Mouse (Mus musculus) CH12.LX (cell line): ENCODE measurements around the gene Stau1. TPM values are rescaled to one million over a fixed set of nuclear protein-coding genes. Genes with fewer than 3 reads are reported as not detected.

Experiments
- DNase-seq: peaks from one replicate; pipeline ENCODE4 v3.0.0-alpha.2; 2013; ENCODE audit errors: extremely low read depth
- H3K27ac ChIP-seq: 2 replicates; pipeline ENCODE4 v1.5.1; 2012; ENCODE audit warnings: low read depth, mild to moderate bottlenecking, control low read depth, moderate library complexity; ENCODE audit not compliant: insufficient read depth
- H3K27me3 ChIP-seq: replicated peaks from 2 replicates; pipeline ENCODE3; 2012; ENCODE audit warnings: inconsistent platforms
- H3K36me3 ChIP-seq, 2 experiments: replicated peaks in 1 of 2; 2 replicates each; pipeline versions ENCODE3 to v1.6.1; 2012; ENCODE audit warnings: inconsistent platforms in 1 of 2, low read length in 1 of 2, mild to moderate bottlenecking in 1 of 2, mixed read lengths in 1 of 2, moderate library complexity in 1 of 2; ENCODE audit not compliant: control insufficient read depth in 1 of 2, insufficient read depth in 1 of 2
- H3K4me1 ChIP-seq, 2 experiments: 2 replicates each; pipeline ENCODE4 v1.6.1; 2012; ENCODE audit warnings: inconsistent platforms in 1 of 2, moderate library complexity in 1 of 2; ENCODE audit not compliant: insufficient read depth in 2 of 2, control insufficient read depth in 1 of 2
- H3K4me2 ChIP-seq: 2 replicates; pipeline ENCODE4 v1.6.1; 2012; ENCODE audit warnings: low read depth, mild to moderate bottlenecking, control low read depth; ENCODE audit not compliant: poor library complexity, insufficient read depth, severe bottlenecking
- H3K4me3 ChIP-seq, 3 experiments: fragments of 150-350 bp in 1 of 3; sonication (generic) in 1 of 3; replicated peaks in 1 of 3; 2 replicates each; pipeline versions ENCODE3 to v1.5.1; 2011 to 2012; ENCODE audit warnings: low read depth in 2 of 3, low read length in 2 of 3, mild to moderate bottlenecking in 2 of 3, moderate library complexity in 2 of 3, control low read depth in 1 of 3, improper control_type of control experiment in 1 of 3, inconsistent platforms in 1 of 3, mixed read lengths in 1 of 3; ENCODE audit not compliant: poor library complexity in 1 of 3
- H3K79me2 ChIP-seq: replicated peaks from 2 replicates; pipeline ENCODE4 v1.6.1; 2012; ENCODE audit warnings: mild to moderate bottlenecking, moderate library complexity; ENCODE audit not compliant: control insufficient read depth, poor library complexity, insufficient read depth, severe bottlenecking; ENCODE audit errors: extremely low read depth
- H3K9ac ChIP-seq: 2 replicates; pipeline ENCODE4 v1.6.1; 2012; ENCODE audit warnings: low read depth, mild to moderate bottlenecking, control low read depth, moderate library complexity; ENCODE audit not compliant: insufficient read depth
- H3K9me3 ChIP-seq: replicated peaks from 2 replicates; pipeline ENCODE3; 2012; ENCODE audit warnings: low read length, inconsistent platforms, mixed read lengths
- BHLHE40 ChIP-seq: IDR thresholded peaks from 2 replicates; pipeline ENCODE4 v1.6.1; 2011; ENCODE audit warnings: mild to moderate bottlenecking, low read depth, low read length, improper control_type of control experiment
- CHD1 ChIP-seq: IDR thresholded peaks from 2 replicates; pipeline ENCODE4 v1.6.1; 2012; ENCODE audit warnings: low read depth, low read length, improper control_type of control experiment, inconsistent platforms
- CHD2 ChIP-seq: IDR thresholded peaks from 2 replicates; pipeline ENCODE4 v1.6.1; 2011; ENCODE audit warnings: low read length, improper control_type of control experiment
- CTCF ChIP-seq, 2 experiments: IDR thresholded peaks in 1 of 2; conservative IDR thresholded peaks in 1 of 2; 2 replicates each; pipeline ENCODE4 v1.5.1; 2011 to 2012; ENCODE audit warnings: low read depth in 2 of 2, low read length in 2 of 2, improper control_type of control experiment in 1 of 2, inconsistent platforms in 1 of 2, mild to moderate bottlenecking in 1 of 2, moderate library complexity in 1 of 2
- E2F4 ChIP-seq: IDR thresholded peaks from 2 replicates; pipeline ENCODE4 v1.6.1; 2011; ENCODE audit warnings: low read depth, low read length, improper control_type of control experiment; ENCODE audit not compliant: insufficient replicate concordance
- ELF1 ChIP-seq: IDR thresholded peaks from 2 replicates; pipeline ENCODE4 v1.6.1; 2014; ENCODE audit warnings: low read depth, mild to moderate bottlenecking, inconsistent platforms, low read length, improper control_type of control experiment
- EP300 ChIP-seq: IDR thresholded peaks from 2 replicates; pipeline ENCODE4 v1.6.1; 2011; ENCODE audit warnings: low read length, improper control_type of control experiment
- GABPA ChIP-seq: IDR thresholded peaks from 2 replicates; pipeline ENCODE4 v1.6.1; 2012; ENCODE audit warnings: low read depth, low read length, improper control_type of control experiment, inconsistent platforms; ENCODE audit not compliant: insufficient replicate concordance
- HCFC1 ChIP-seq: IDR thresholded peaks from 2 replicates; pipeline ENCODE4 v1.6.1; 2012; ENCODE audit warnings: low read depth, mild to moderate bottlenecking, inconsistent platforms, low read length, improper control_type of control experiment
- JUN ChIP-seq: IDR thresholded peaks from 2 replicates; pipeline ENCODE4 v1.6.1; 2011; ENCODE audit warnings: low read depth, mild to moderate bottlenecking, low read length, improper control_type of control experiment, moderate library complexity; ENCODE audit not compliant: insufficient read depth
- JUND ChIP-seq: conservative IDR thresholded peaks from 2 replicates; pipeline ENCODE4 v1.6.1; 2011; ENCODE audit warnings: low read depth, low read length, improper control_type of control experiment
- KAT2A ChIP-seq: IDR thresholded peaks from 2 replicates; pipeline ENCODE4 v1.6.1; 2012; ENCODE audit warnings: low read length, improper control_type of control experiment, inconsistent platforms; ENCODE audit not compliant: insufficient replicate concordance
- MAFK ChIP-seq: IDR thresholded peaks from 2 replicates; pipeline ENCODE4 v1.6.1; 2011; ENCODE audit warnings: low read length, improper control_type of control experiment; ENCODE audit not compliant: insufficient replicate concordance
- MAX ChIP-seq: IDR thresholded peaks from 2 replicates; pipeline ENCODE4 v1.6.1; 2011; ENCODE audit warnings: low read length, improper control_type of control experiment
- MAZ ChIP-seq: IDR thresholded peaks from 2 replicates; pipeline ENCODE4 v1.6.1; 2012; ENCODE audit warnings: low read depth, mild to moderate bottlenecking, inconsistent platforms, low read length, improper control_type of control experiment, moderate library complexity
- MEF2A ChIP-seq: IDR thresholded peaks from 2 replicates; pipeline ENCODE4 v1.6.1; 2014; ENCODE audit warnings: low read depth, mild to moderate bottlenecking, inconsistent platforms, low read length, improper control_type of control experiment, borderline replicate concordance
- MYC ChIP-seq: IDR thresholded peaks from 2 replicates; pipeline ENCODE4 v1.6.1; 2011; ENCODE audit warnings: low read depth, mild to moderate bottlenecking, improper control_type of control experiment, low read length
- NELFE ChIP-seq: IDR thresholded peaks from 2 replicates; pipeline ENCODE4 v1.6.1; 2011; ENCODE audit warnings: low read depth, low read length, improper control_type of control experiment
- PAX5 ChIP-seq: IDR thresholded peaks from 2 replicates; pipeline ENCODE4 v1.6.1; 2012; ENCODE audit warnings: low read length, inconsistent platforms, mixed read lengths
- POLR2AphosphoS2 ChIP-seq: IDR thresholded peaks from 2 replicates; pipeline ENCODE4 v1.6.1; 2011; ENCODE audit warnings: low read depth, low read length, improper control_type of control experiment
- RAD21 ChIP-seq: IDR thresholded peaks from 2 replicates; pipeline ENCODE4 v1.6.1; 2011; ENCODE audit warnings: low read depth, mild to moderate bottlenecking, low read length, improper control_type of control experiment, moderate library complexity
- RCOR1 ChIP-seq: conservative IDR thresholded peaks from 2 replicates; pipeline ENCODE4 v1.6.1; 2012; ENCODE audit warnings: low read depth, mild to moderate bottlenecking, inconsistent platforms, low read length, improper control_type of control experiment
- SIN3A ChIP-seq: IDR thresholded peaks from 2 replicates; pipeline ENCODE4 v1.6.1; 2012; ENCODE audit warnings: low read length, improper control_type of control experiment, inconsistent platforms
- SMC3 ChIP-seq: IDR thresholded peaks from 2 replicates; pipeline ENCODE4 v1.6.1; 2011; ENCODE audit warnings: low read depth, low read length, improper control_type of control experiment
- TBP ChIP-seq: conservative IDR thresholded peaks from 2 replicates; pipeline ENCODE4 v1.6.1; 2011; ENCODE audit warnings: low read depth, low read length, improper control_type of control experiment
- TCF12 ChIP-seq: IDR thresholded peaks from 2 replicates; pipeline ENCODE4 v1.6.1; 2014; ENCODE audit warnings: low read depth, mild to moderate bottlenecking, inconsistent platforms, low read length, improper control_type of control experiment
- UBTF ChIP-seq: IDR thresholded peaks from 2 replicates; pipeline ENCODE4 v1.6.1; 2012; ENCODE audit warnings: low read depth, mild to moderate bottlenecking, inconsistent platforms, low read length, improper control_type of control experiment, moderate library complexity
- USF1 ChIP-seq: IDR thresholded peaks from 2 replicates; pipeline ENCODE4 v1.6.1; 2014; ENCODE audit warnings: low read depth, mild to moderate bottlenecking, inconsistent platforms, low read length, improper control_type of control experiment
- USF2 ChIP-seq: conservative IDR thresholded peaks from 2 replicates; pipeline ENCODE4 v1.6.1; 2011; ENCODE audit warnings: low read depth, low read length, improper control_type of control experiment
- ZC3H11A ChIP-seq: IDR thresholded peaks from 2 replicates; pipeline ENCODE4 v1.6.1; 2012; ENCODE audit warnings: low read depth, mild to moderate bottlenecking, inconsistent platforms, low read length, improper control_type of control experiment
- ZKSCAN1 ChIP-seq: IDR thresholded peaks from 2 replicates; pipeline ENCODE4 v1.6.1; 2012; ENCODE audit warnings: low read depth, inconsistent platforms, low read length, improper control_type of control experiment, borderline replicate concordance
- ZMIZ1 ChIP-seq: IDR thresholded peaks from 2 replicates; pipeline ENCODE4 v1.6.1; 2012; ENCODE audit warnings: low read depth, mild to moderate bottlenecking, inconsistent platforms, low read length, improper control_type of control experiment
- dilution Hi-C: fragments of 300-500 bp; cut with MboI; formaldehyde crosslinking; loops from 2 replicates; pipeline ENCODE4 v1.14.3; 2020; ENCODE audit warnings: low sequenced_read_pairs; ENCODE audit not compliant: extremely low pct_unique_long_range_greater_than_20kb, extremely low pct_ligation_motif_present
- in situ Hi-C: fragments of 300-500 bp; cut with MboI; formaldehyde crosslinking; loops from 3 replicates; pipeline ENCODE4 v1.14.3; 2019; ENCODE audit warnings: low sequenced_read_pairs, low pct_ligation_motif_present, low pct_unique_long_range_greater_than_20kb, mixed read lengths
- polyA plus RNA-seq: library from polyadenylated mRNA; unstranded; fragments of >175 nt; gene quantifications from 2 replicates; pipeline ENCODE4 v1.2.1, GENCODE M21; 2012; ENCODE audit warnings: low read depth; ENCODE audit not compliant: insufficient read length
- total RNA-seq, 2 experiments: library from RNA; depleted of rRNA; stranded (reverse); fragments of 300-350 nt in 1 of 2; fragments of >200 nt in 1 of 2; gene quantifications; 2 replicates each; pipeline ENCODE4 v1.2.3; 2012 to 2014

Gene Stau1
- total and polyA plus RNA-seq, 3 experiments: 8.0 to 36.2 (median 10.3) TPM

DNA sequence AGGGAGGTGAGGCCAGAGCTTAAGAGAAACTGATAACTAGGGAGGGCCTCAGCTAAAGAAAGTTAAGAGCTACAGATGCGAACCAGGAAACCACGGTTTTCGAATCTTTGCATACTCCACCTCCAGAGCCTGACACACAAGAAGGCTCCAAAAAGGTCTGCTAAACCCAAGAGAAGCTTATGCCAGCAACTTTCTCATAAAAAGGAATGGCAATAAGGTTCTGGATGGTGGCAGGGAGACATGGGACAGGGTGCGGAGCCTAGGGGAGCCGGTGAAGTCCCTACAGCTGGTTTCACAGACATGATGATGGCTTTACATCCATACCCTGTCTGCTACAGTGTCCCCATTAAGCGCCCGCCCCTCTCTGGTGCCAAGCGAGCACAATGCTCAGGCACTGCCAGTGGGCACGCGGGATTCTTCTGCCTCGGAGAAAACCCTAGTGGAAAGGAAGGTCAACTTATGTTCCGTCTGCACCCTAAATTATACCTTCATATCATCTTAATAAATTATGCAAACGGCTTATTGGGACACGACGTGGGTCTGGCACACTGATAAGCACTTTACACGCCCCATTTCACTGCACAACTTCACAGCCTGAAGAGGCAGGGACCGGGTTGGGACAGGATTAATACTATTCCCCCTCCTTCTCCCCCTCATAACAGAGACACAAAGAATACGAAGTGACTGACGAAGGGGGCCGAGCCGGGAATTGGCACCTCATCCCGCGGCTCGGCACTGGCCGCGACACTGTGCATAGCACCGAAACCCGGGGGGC lies 891 bp downstream of the Stau1 start:
- no peak for TF ChIP-seq UBTF
- TF ChIP-seq JUND: no peak
- no peak for TF ChIP-seq CHD2
- no peak for TF ChIP-seq USF2
- no peak for TF ChIP-seq MEF2A
- no peak for TF ChIP-seq TCF12
- TF ChIP-seq ZMIZ1: no peak
- TF ChIP-seq PAX5: no peak
- TF ChIP-seq CTCF (conservative IDR thresholded peaks at IDR 0.05 in 1 of 2, IDR thresholded peaks at IDR 0.05 in 1 of 2; ENCODE audit: low read depth in 2 of 2, low read length in 2 of 2): no peak
- 0 out of 2 replicates have a peak, but pooled peaks have one; percentile 38 for TF ChIP-seq MYC
- TF ChIP-seq E2F4: no peak
- TF ChIP-seq JUN: no peak
- TF ChIP-seq RAD21: no peak
- TF ChIP-seq BHLHE40: peak; percentile 28; the same call in 1 of the 2 replicates
- no peak for TF ChIP-seq KAT2A
- TF ChIP-seq USF1: no peak
- TF ChIP-seq GABPA: no peak
- TF ChIP-seq MAX: 0 out of 2 replicates have a peak, but pooled peaks have one; percentile 23
- TF ChIP-seq EP300: no peak
- peak; percentile 45; the same call in 1 of the 2 replicates for TF ChIP-seq ELF1
- TF ChIP-seq MAFK: no peak
- TF ChIP-seq ZC3H11A: no peak
- TF ChIP-seq POLR2AphosphoS2: no peak
- TF ChIP-seq RCOR1: no peak
- TF ChIP-seq MAZ: peak; percentile 59; the same call in 1 of the 2 replicates
- no peak for TF ChIP-seq SMC3
- TF ChIP-seq HCFC1: peak; percentile 23; the same call in 1 of the 2 replicates
- no peak for TF ChIP-seq TBP
- TF ChIP-seq NELFE: 0 out of 2 replicates have a peak, but pooled peaks have one; percentile 32
- no peak for TF ChIP-seq CHD1
- TF ChIP-seq SIN3A: peak; percentile 72
- no peak for TF ChIP-seq ZKSCAN1
- Histone ChIP-seq H3K27ac (peak overlapping the region; percentile 68), H3K36me3 (peaks cover 0 to 2% of the 10 kb centered on the region in 2 experiments), H3K4me1 (peaks cover 2 to 40% of the 10 kb centered on the region in 2 experiments; a peak in 2 of 4 replicates), H3K4me3 (peak overlapping the region; percentile 90 to 93 (median 92)), H3K9me3 (no peaks in the 10 kb centered on the region), H3K79me2 (peaks cover 50% of the 10 kb centered on the region), H3K9ac (peak overlapping the region; percentile 86), H3K4me2 (peak overlapping the region; percentile 100), H3K27me3 (no peaks in the 10 kb centered on the region)
- in situ Hi-C loops: no loop called here
- peak; percentile 49 for DNase-seq
- dilution Hi-C loops: no loop called here
